Mouse (Mus musculus): ENCODE measurements around the gene Hivep3. TPM values are rescaled to one million over a fixed set of nuclear protein-coding genes. Genes with fewer than 3 reads are reported as not detected.

The Hivep3 gene
- polyA plus RNA-seq, 1 experiment: 23.1 TPM

GRCm38 (mm10) chr4:119957970-119958369, 224.4 kb downstream of the Hivep3 start:
- no peak for TF ChIP-seq POLR2A (IDR thresholded peaks at IDR 0.05; ENCODE audit: borderline replicate concordance, extremely low read depth, low read depth, low read length)
- TF ChIP-seq CTCF (IDR thresholded peaks at IDR 0.05; ENCODE audit: insufficient read depth, low read length): no peak
- no peaks in the 10 kb centered on the region; the same call in 1 of the 2 replicates for H3K4me1 ChIP-seq (ENCODE audit: control insufficient read depth, insufficient read depth, low read length)
- no peak for DNase-seq
- H3K4me3 ChIP-seq (replicated peaks; ENCODE audit: extremely low read depth, low read depth, low read length): no peak overlapping the region
- 95% methylated on average over 2 of the region's 2 CpGs for WGBS

GRCm38 (mm10) chr4:119959293-119959692, 225.7 kb downstream of the Hivep3 start:
- DNase-seq: no peak
- H3K4me3 ChIP-seq (replicated peaks; ENCODE audit: extremely low read depth, low read depth, low read length): no peak overlapping the region
- no peak for TF ChIP-seq POLR2A (IDR thresholded peaks at IDR 0.05; ENCODE audit: borderline replicate concordance, extremely low read depth, low read depth, low read length)
- no peak for TF ChIP-seq CTCF (IDR thresholded peaks at IDR 0.05; ENCODE audit: insufficient read depth, low read length)
- WGBS: 37% methylated on average over 7 of the region's 7 CpGs
- H3K4me1 ChIP-seq (ENCODE audit: control insufficient read depth, insufficient read depth, low read length): no peaks in the 10 kb centered on the region

DNA sequence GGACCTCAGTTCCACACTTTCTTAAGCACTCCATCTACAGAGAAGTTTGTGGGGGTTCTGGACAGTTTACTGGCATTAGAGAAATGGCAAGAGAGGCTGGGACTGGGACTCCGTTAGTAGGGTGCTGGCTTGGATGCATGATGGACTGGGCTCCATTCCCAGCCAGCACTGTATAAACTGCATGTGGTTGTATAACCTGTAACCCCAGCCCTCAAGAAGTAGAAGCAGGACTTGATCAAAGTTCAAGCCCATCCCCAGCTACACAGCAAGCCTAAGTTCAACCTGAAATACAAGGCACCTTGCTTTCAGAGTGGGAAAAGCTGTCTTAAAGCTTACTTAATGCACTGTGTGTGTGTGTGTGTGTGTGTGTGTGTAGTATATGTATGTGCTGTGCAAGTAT, 226.3 kb downstream of the Hivep3 start:
- 46% methylated on average over 1 of the region's 1 CpGs for WGBS
- TF ChIP-seq CTCF (IDR thresholded peaks at IDR 0.05; ENCODE audit: insufficient read depth, low read length): no peak
- TF ChIP-seq POLR2A (IDR thresholded peaks at IDR 0.05; ENCODE audit: borderline replicate concordance, extremely low read depth, low read depth, low read length): no peak
- no peaks in the 10 kb centered on the region for H3K4me1 ChIP-seq (ENCODE audit: control insufficient read depth, insufficient read depth, low read length)
- no peak overlapping the region for H3K4me3 ChIP-seq (replicated peaks; ENCODE audit: extremely low read depth, low read depth, low read length)
- DNase-seq: no peak

DNA sequence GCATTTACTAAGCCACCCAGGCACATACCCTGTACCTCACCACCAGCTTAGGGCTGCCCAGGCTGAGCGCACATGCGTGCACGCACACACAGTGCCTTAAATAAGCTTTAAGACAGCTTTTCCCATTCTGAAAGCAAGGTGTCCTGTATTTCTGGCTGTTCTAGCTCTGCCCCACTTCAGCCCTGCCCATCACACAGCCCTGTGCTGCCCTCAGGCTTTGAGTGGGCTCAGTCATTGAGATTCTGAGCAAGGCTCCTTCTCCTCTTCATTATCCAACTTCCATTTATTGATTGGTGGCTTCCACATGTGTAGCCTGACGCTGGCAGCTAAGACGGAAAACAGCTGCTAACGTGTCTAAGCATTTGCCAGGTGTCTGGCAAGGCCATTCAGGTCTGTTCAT, 226.9 kb downstream of the Hivep3 start:
- no peak for DNase-seq
- H3K4me1 ChIP-seq (ENCODE audit: control insufficient read depth, insufficient read depth, low read length): peaks cover 4% of the 10 kb centered on the region; the same call in 1 of the 2 replicates
- WGBS: 88% methylated on average over 6 of the region's 6 CpGs
- TF ChIP-seq POLR2A (IDR thresholded peaks at IDR 0.05; ENCODE audit: borderline replicate concordance, extremely low read depth, low read depth, low read length) (no peak), CTCF (IDR thresholded peaks at IDR 0.05; ENCODE audit: insufficient read depth, low read length) (no peak)
- no peak overlapping the region for H3K4me3 ChIP-seq (replicated peaks; ENCODE audit: extremely low read depth, low read depth, low read length)

DNA sequence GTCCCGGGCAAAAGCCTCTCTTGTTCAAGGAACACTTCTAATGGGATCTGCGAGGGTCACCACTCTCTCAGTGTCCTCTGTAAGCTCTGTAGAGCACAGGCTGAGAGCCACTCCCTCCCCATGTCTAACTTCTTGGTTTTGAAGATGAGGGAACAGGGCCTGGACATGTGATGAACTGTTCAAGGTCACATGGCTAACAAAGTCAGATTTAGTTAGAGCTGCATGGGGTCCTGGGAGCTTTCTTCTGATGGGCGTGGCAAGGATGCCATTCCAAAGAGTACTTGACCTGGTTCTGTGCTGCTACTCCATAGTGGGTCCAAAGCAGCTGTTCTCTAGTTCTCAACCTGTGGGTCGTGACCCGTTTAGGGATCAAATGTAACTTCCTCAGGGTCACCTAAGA, 227.6 kb downstream of the Hivep3 start:
- no peak for DNase-seq
- Histone ChIP-seq H3K4me1 (ENCODE audit: control insufficient read depth, insufficient read depth, low read length) (peaks cover 6% of the 10 kb centered on the region), H3K4me3 (replicated peaks; ENCODE audit: extremely low read depth, low read depth, low read length) (no peak overlapping the region)
- TF ChIP-seq POLR2A (IDR thresholded peaks at IDR 0.05; ENCODE audit: borderline replicate concordance, extremely low read depth, low read depth, low read length) (no peak), CTCF (IDR thresholded peaks at IDR 0.05; ENCODE audit: insufficient read depth, low read length) (no peak)
- WGBS: 82% methylated on average over 5 of the region's 5 CpGs

GRCm38 (mm10) chr4:119962066-119962465, 228.5 kb downstream of the Hivep3 start:
- H3K4me1 ChIP-seq (ENCODE audit: control insufficient read depth, insufficient read depth, low read length): peaks cover 10% of the 10 kb centered on the region
- no peak overlapping the region for H3K4me3 ChIP-seq (replicated peaks; ENCODE audit: extremely low read depth, low read depth, low read length)
- peak; percentile 28; the same call in 1 of the 2 replicates for TF ChIP-seq CTCF (IDR thresholded peaks at IDR 0.05; ENCODE audit: insufficient read depth, low read length)
- no peak for TF ChIP-seq POLR2A (IDR thresholded peaks at IDR 0.05; ENCODE audit: borderline replicate concordance, extremely low read depth, low read depth, low read length)
- no peak for DNase-seq
- WGBS: 73% methylated on average over 5 of the region's 5 CpGs

DNA sequence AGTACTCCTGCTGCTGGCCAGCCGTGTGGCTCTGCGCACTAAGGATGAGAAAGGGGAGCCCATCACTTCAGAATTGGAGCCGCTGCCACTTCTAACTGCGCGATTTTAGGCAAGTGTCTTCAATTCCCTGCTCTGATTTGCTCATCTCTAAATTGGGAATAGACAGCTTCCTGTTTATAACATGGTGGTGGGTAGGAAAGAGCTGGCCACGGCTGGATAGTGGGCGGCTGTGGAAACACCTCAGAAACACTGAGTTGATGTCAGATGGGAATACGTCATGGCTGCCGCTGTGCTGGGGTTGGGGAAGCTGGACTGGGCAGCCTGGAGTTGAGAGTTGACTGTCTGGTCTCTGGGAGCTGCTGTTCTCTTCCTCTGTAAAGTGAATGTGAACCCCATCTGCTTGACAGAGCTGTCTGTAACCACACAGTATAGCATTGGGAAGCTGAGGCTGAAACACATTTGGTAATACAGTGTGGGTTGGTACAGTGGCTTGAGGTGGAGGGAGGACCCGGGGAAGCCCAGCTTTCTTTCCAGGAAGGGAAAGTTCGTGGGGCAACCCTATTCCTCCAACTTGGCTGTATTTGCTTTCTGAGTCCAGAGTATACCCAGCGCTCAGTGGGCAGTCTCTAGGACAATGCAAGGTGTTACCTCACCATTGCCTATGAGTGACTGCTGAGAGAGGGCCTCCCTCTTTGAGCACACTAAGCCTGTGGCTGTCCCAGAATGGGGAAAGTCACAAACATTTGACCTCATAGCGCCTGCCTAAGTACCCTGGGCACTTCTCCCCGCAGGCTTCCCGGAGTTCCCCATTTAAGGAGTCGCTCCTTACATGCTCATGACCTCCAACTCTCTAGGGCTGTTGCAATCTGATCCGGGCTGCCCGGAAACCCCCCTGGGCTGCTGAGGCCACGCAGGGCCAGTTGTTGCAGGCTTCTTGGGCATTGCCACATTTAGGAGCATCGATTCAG, 232.8 kb downstream of the Hivep3 start:
- 38% methylated on average over 20 of the region's 20 CpGs for WGBS
- Histone ChIP-seq H3K4me1 (ENCODE audit: control insufficient read depth, insufficient read depth, low read length) (peaks cover 10% of the 10 kb centered on the region), H3K4me3 (replicated peaks; ENCODE audit: extremely low read depth, low read depth, low read length) (no peak overlapping the region)
- no peak for TF ChIP-seq POLR2A (IDR thresholded peaks at IDR 0.05; ENCODE audit: borderline replicate concordance, extremely low read depth, low read depth, low read length)
- no peak for TF ChIP-seq CTCF (IDR thresholded peaks at IDR 0.05; ENCODE audit: insufficient read depth, low read length)
- DNase-seq: peak; percentile 37

- peaks cover 10% of the 10 kb centered on the region for H3K4me1 ChIP-seq (ENCODE audit: control insufficient read depth, insufficient read depth, low read length)
- TF ChIP-seq CTCF (IDR thresholded peaks at IDR 0.05; ENCODE audit: insufficient read depth, low read length) (no peak), POLR2A (IDR thresholded peaks at IDR 0.05; ENCODE audit: borderline replicate concordance, extremely low read depth, low read depth, low read length) (no peak)
- no peak overlapping the region for H3K4me3 ChIP-seq (replicated peaks; ENCODE audit: extremely low read depth, low read depth, low read length)
- DNase-seq: no peak
- WGBS: 51% methylated on average over 5 of the region's 5 CpGs
These were observed 233.6 kb downstream of the Hivep3 start for GRCm38 (mm10) chr4:119967073-119967608.

DNA sequence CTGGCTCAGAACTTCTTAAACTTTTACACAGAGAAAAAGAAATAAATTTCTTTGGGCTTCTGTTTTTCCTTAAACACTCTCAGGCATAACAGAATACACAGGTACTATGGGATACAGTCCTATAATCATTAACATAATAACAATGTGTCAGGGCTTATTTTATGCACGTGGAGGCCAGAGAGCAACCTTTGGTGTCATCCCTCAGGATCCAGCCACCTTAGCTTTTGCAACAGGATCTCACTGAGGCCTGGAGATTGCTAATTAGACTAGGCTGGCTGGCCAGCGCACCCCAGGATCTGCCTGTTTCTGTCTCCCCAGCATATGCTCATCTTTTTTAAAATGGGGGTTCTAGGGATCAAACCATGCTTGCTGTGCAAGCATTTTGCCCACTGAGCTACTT, 234.1 kb downstream of the Hivep3 start:
- DNase-seq: no peak
- Histone ChIP-seq H3K4me3 (replicated peaks; ENCODE audit: extremely low read depth, low read depth, low read length) (no peak overlapping the region), H3K4me1 (ENCODE audit: control insufficient read depth, insufficient read depth, low read length) (peaks cover 10% of the 10 kb centered on the region)
- 69% methylated on average over 2 of the region's 2 CpGs for WGBS
- no peak for TF ChIP-seq CTCF (IDR thresholded peaks at IDR 0.05; ENCODE audit: insufficient read depth, low read length)
- TF ChIP-seq POLR2A (IDR thresholded peaks at IDR 0.05; ENCODE audit: borderline replicate concordance, extremely low read depth, low read depth, low read length): no peak

Measured in lung, adult 2 months (tissue).